Mouse (Mus musculus): ENCODE data around the gene Mark2.

DNA sequence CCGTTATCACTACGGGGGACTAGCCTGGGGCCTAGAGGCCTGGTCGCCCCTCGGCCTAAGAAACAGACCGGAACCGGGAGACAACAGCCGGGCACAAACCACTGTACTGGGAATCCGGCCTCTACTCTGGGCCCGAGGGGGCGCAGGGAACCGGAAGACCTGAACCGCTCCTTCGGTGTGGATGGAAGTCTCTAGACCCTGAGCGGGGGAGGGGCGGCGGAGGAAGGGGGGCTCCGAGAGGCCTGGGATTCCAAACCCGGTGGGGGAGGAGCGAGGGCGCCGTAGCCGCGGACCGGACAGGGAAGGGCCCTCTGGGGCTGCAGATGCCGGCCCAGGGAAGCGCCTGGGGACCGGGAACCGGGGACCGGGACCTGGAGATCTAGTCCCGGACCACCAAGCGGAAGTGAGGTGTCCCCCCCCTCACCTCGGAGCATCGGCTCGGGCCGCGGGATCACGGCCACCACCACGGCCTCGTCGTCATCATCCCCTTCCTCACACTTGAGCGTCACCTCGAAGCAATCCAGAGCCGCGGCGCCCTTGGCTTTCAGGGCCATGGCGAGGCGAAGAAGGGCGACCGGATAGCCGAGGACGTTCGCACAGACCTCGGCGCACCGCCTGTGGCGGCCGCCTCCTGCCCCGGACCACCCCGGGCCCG, 40.7 kb upstream of the Mark2 start:
- TF ChIP-seq POLR2A (IDR thresholded peaks at IDR 0.05; ENCODE audit: extremely low read depth, insufficient read depth, low read length) (no peak), CTCF (IDR thresholded peaks at IDR 0.05; ENCODE audit: extremely low read depth, insufficient read depth, low read length) (no peak)

Measured in cortical plate, adult 2 months (tissue).